Mouse (Mus musculus) layer of hippocampus, postnatal 14 days (tissue): ENCODE results near the gene Sri. TPM values are rescaled to one million over a fixed set of nuclear protein-coding genes. Genes with fewer than 3 reads are reported as not detected.
A peak's percentile ranks its signal among the peaks of the same experiment; 100 is the strongest.
"Not testable (repeated sequence)": the region's sequence is repeated elsewhere in the genome, so short reads cannot be mapped to it uniquely, and the experiment has no call there.

Experiments
- DNase-seq, 2 experiments: peaks; one replicate each; pipeline ENCODE4 v3.0.0; 2021 to 2022; ENCODE audit warnings: low spot score in 2 of 2, mixed read lengths in 1 of 2
- long read RNA-seq, 2 experiments: library from polyadenylated mRNA; stranded (forward); transcript quantifications; one replicate each; pipeline ENCODE4 v2.0.0; 2021
- total RNA-seq, 2 experiments: library from RNA; stranded (reverse); gene quantifications; 2 replicates each; pipeline ENCODE4 v1.2.3; 2021

The Sri gene
- 100 to 1,000 TPM in 1 of 2 experiments, 10 to 100 TPM in 1; 99.5 to 108 TPM for total RNA-seq
- long read RNA-seq, experiment 1, transcript Sri-205 (8 exons, 2,251 nt), result major isoform, 52 of 61 reads
- long read RNA-seq, experiment 1, partial matches to known transcripts, result 0 of 61 reads
- long read RNA-seq, experiment 1, other reads (novel, unspliced or antisense), result 9 of 61 reads
- long read RNA-seq, experiment 2, transcript Sri-205 (8 exons, 2,251 nt), result major isoform, 110 of 119 reads
- long read RNA-seq, experiment 2, partial matches to known transcripts, result 4 of 119 reads
- long read RNA-seq, experiment 2, other reads (novel, unspliced or antisense), result 5 of 119 reads

- DNase-seq, result no peak
Observed at GRCm38 (mm10) chr5:8045855-8046254, at the start of gene Sri. Sri (plus strand) TSS chr5:8046078.

GRCm38 (mm10) chr5:7996401-7997044 lies 49.4 kb upstream of the Sri start:
- peak; percentile 4 to 12 for DNase-seq

- DNase-seq, result no peak
Observed at GRCm38 (mm10) chr5:7997086-7997485, 48.8 kb upstream of the Sri start.

GRCm38 (mm10) chr5:8000466-8000865 lies 45.4 kb upstream of the Sri start:
- DNase-seq, result peak; percentile 16 to 42

GRCm38 (mm10) chr5:8002827-8003226 lies 43.1 kb upstream of the Sri start:
- DNase-seq, result no peak

- DNase-seq, result no peak
Observed at GRCm38 (mm10) chr5:8013276-8013675, 32.6 kb upstream of the Sri start.

- not testable (repeated sequence) for DNase-seq
Observed at GRCm38 (mm10) chr5:8034596-8034995, 11.3 kb upstream of the Sri start.

- DNase-seq, result no peak
Observed at GRCm38 (mm10) chr5:8053827-8054226, 7.9 kb downstream of the Sri start.

- no peak for DNase-seq
Observed at GRCm38 (mm10) chr5:8055721-8056129, 9.8 kb downstream of the Sri start.

GRCm38 (mm10) chr5:8056141-8057017 lies 10.5 kb downstream of the Sri start:
- peak; percentile 79 to 80 for DNase-seq

GRCm38 (mm10) chr5:8057018-8057323 lies 11.1 kb downstream of the Sri start:
- no peak for DNase-seq

GRCm38 (mm10) chr5:8058056-8058455 lies 12.2 kb downstream of the Sri start:
- DNase-seq, result no peak

GRCm38 (mm10) chr5:8062469-8062868 lies 16.6 kb downstream of the Sri start:
- no peak for DNase-seq

GRCm38 (mm10) chr5:8063207-8063606 lies 17.3 kb downstream of the Sri start:
- DNase-seq, result no peak

- DNase-seq, result no peak
Observed at GRCm38 (mm10) chr5:8073406-8073805, 27.5 kb downstream of the Sri start.

- DNase-seq, result no peak
Observed at GRCm38 (mm10) chr5:8073901-8074561, 28.2 kb downstream of the Sri start.

GRCm38 (mm10) chr5:8077481-8077880 lies 31.6 kb downstream of the Sri start:
- DNase-seq, result no peak

GRCm38 (mm10) chr5:8082800-8083509 lies 37.1 kb downstream of the Sri start:
- DNase-seq, result no peak

- DNase-seq, result no peak
Observed at GRCm38 (mm10) chr5:8085661-8086060, 39.8 kb downstream of the Sri start.

GRCm38 (mm10) chr5:8088147-8088546 lies 42.3 kb downstream of the Sri start:
- DNase-seq, result no peak

GRCm38 (mm10) chr5:8094921-8095320 lies 49.0 kb downstream of the Sri start:
- DNase-seq, result no peak
